Mouse (Mus musculus) adrenal gland, adult 18-20 months (tissue): ENCODE measurements around the gene Gab1. TPM values are rescaled to one million over a fixed set of nuclear protein-coding genes. Genes with fewer than 3 reads are reported as not detected.

Experiments
- DNase-seq, 2 experiments: peaks; one replicate each; pipeline ENCODE4 v3.0.0; 2021 to 2022; ENCODE audit warnings: low spot score in 2 of 2
- long read RNA-seq, 2 experiments: library from polyadenylated mRNA; stranded (forward); transcript quantifications; one replicate each; pipeline ENCODE4 v2.0.0; 2021
- total RNA-seq, 2 experiments: library from RNA; stranded (reverse); gene quantifications; 1 replicate in 1 of 2; 2 replicates in 1 of 2; pipeline ENCODE4 v1.2.3; 2021

Gene Gab1
- total RNA-seq, result 10 to 100 TPM; 15.8 to 16.0 TPM
- long read RNA-seq, experiment 1, full-length matches to known transcripts, result 4 of 7 reads
- long read RNA-seq, experiment 1, partial matches to known transcripts, result 2 of 7 reads
- long read RNA-seq, experiment 1, other reads (novel, unspliced or antisense), result 1 of 7 reads
- long read RNA-seq, experiment 2, full-length matches to known transcripts, result 1 of 2 reads
- long read RNA-seq, experiment 2, partial matches to known transcripts, result 0 of 2 reads
- long read RNA-seq, experiment 2, other reads (novel, unspliced or antisense), result 1 of 2 reads

GRCm38 (mm10) chr8:80880196-80881106 is at the start of gene Gab1:
Gene Gab1 (minus strand): TSS chr8:80880519.
- DNase-seq, result peak; percentile 85 to 86

GRCm38 (mm10) chr8:80928770-80929169 is 48.5 kb upstream of the Gab1 start:
- no peak for DNase-seq

GRCm38 (mm10) chr8:80923794-80924316 is 43.5 kb upstream of the Gab1 start:
- DNase-seq, result no peak

- DNase-seq, result peak in 1 of 2 experiments; percentile 43
These were observed 42.3 kb upstream of the Gab1 start for GRCm38 (mm10) chr8:80922642-80923041.

- no peak for DNase-seq
These were observed 38.8 kb upstream of the Gab1 start for GRCm38 (mm10) chr8:80919130-80919529.

- DNase-seq, result no peak
These were observed 38.2 kb upstream of the Gab1 start for GRCm38 (mm10) chr8:80918531-80918930.

- no peak for DNase-seq
These were observed 36.3 kb upstream of the Gab1 start for GRCm38 (mm10) chr8:80916463-80917235.

- DNase-seq, result no peak
These were observed 32.9 kb upstream of the Gab1 start for GRCm38 (mm10) chr8:80913016-80913748.

- DNase-seq, result no peak
These were observed 31.1 kb upstream of the Gab1 start for GRCm38 (mm10) chr8:80911400-80911799.

GRCm38 (mm10) chr8:80908262-80908907 is 28.1 kb upstream of the Gab1 start:
- DNase-seq, result no peak

GRCm38 (mm10) chr8:80902354-80902753 is 22.0 kb upstream of the Gab1 start:
- no peak for DNase-seq

- no peak for DNase-seq
These were observed 19.0 kb upstream of the Gab1 start for GRCm38 (mm10) chr8:80899364-80899763.

GRCm38 (mm10) chr8:80896026-80896425 is 15.7 kb upstream of the Gab1 start:
- DNase-seq, result no peak

- no peak for DNase-seq
These were observed 15.1 kb upstream of the Gab1 start for GRCm38 (mm10) chr8:80895397-80895796.

GRCm38 (mm10) chr8:80894528-80894927 is 14.2 kb upstream of the Gab1 start:
- DNase-seq, result no peak

- DNase-seq, result peak; percentile 72
These were observed 708 bp downstream of the Gab1 start for GRCm38 (mm10) chr8:80879426-80880195.

- DNase-seq, result peak; percentile 54 to 64
These were observed 1.4 kb downstream of the Gab1 start for GRCm38 (mm10) chr8:80878801-80879425.

- no peak for DNase-seq
These were observed 2.2 kb downstream of the Gab1 start for GRCm38 (mm10) chr8:80878146-80878545.

GRCm38 (mm10) chr8:80875537-80875936 is 4.8 kb downstream of the Gab1 start:
- no peak for DNase-seq
